Mouse (Mus musculus): Measurements from ENCODE around the gene Zfp423.
"Not testable (repeated sequence)": the region's sequence is repeated elsewhere in the genome, so short reads cannot be mapped to it uniquely, and the experiment has no call there.

DNA sequence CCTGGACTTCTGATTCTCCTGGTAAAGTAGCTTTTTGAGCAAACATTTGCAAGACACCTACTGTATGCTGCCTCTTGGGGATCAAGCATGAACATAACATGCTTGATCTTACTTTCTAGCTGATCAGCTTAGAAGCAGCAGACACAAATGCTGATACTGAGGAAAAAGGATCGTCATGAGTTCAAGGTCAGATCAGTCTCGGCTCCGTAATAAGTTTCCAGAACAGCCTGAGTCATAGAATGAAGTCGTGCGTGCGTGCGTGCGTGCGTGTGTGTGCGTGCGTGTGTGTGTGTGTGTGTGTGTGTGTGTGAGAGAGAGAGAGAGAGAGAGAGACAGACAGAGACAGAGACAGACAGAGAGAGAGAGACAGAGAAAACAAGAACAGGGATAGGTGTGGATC is 117.3 kb downstream of the Zfp423 start:
- not testable (repeated sequence) for TF ChIP-seq GATA1, TAL1 (IDR thresholded peaks at IDR 0.05; ENCODE audit: low read length)
